Mouse (Mus musculus) hindbrain, embryonic 12.5 days (tissue): ENCODE measurements around the gene Mob1b. TPM values are rescaled to one million over a fixed set of nuclear protein-coding genes. Genes with fewer than 3 reads are reported as not detected.

Experiments
- ATAC-seq: fragments of 200-750 bp; cut with Nextera tagmentation; 2 replicates; pipeline ENCODE4 v1.8.0; 2017; ENCODE audit warnings: moderate TSS enrichment; ENCODE audit not compliant: low FRiP score
- H3K27ac ChIP-seq: fragments of 300-500 bp; sonication (generic); 2 replicates; pipeline ENCODE4 v1.5.1; 2016; ENCODE audit warnings: mild to moderate bottlenecking
- H3K27me3 ChIP-seq: fragments of 300-500 bp; sonication (generic); 2 replicates; pipeline ENCODE4 v1.6.1; 2016; ENCODE audit warnings: mild to moderate bottlenecking
- H3K36me3 ChIP-seq: fragments of 300-500 bp; sonication (generic); 2 replicates; pipeline ENCODE4 v1.6.1; 2016; ENCODE audit warnings: mild to moderate bottlenecking
- H3K4me1 ChIP-seq: fragments of 300-500 bp; sonication (generic); 2 replicates; pipeline ENCODE4 v1.6.1; 2016
- H3K4me2 ChIP-seq: fragments of 300-500 bp; sonication (generic); replicated peaks from 2 replicates; pipeline ENCODE4 v1.6.1; 2016; ENCODE audit warnings: mild to moderate bottlenecking
- H3K4me3 ChIP-seq: fragments of 300-500 bp; sonication (generic); 2 replicates; pipeline ENCODE4 v1.5.1; 2016; ENCODE audit warnings: mild to moderate bottlenecking
- H3K9ac ChIP-seq: fragments of 300-500 bp; sonication (generic); 2 replicates; pipeline ENCODE4 v1.6.1; 2016; ENCODE audit warnings: mild to moderate bottlenecking, moderate library complexity
- H3K9me3 ChIP-seq: fragments of 300-500 bp; sonication (generic); replicated peaks from 2 replicates; pipeline ENCODE4 v1.6.1; 2016; ENCODE audit warnings: mild to moderate bottlenecking
- WGBS: fragments of 180-500 bp; shearing (Covaris S2); methylation state at CpG from one replicate; pipeline ENCODE4 v1.1.7; 2016; 5-methylcytosine and 5-hydroxymethylcytosine counted together
- polyA plus RNA-seq: library from polyadenylated mRNA; unstranded; fragments of >200 nt; fragmentation: Nextera tagmentation; extraction: Ambion mirVana; gene quantifications from 2 replicates; pipeline ENCODE4 v1.2.1, GENCODE M21; 2016

The Mob1b gene
- polyA plus RNA-seq, 1 experiment from 2014 or later: 14.7 TPM

DNA sequence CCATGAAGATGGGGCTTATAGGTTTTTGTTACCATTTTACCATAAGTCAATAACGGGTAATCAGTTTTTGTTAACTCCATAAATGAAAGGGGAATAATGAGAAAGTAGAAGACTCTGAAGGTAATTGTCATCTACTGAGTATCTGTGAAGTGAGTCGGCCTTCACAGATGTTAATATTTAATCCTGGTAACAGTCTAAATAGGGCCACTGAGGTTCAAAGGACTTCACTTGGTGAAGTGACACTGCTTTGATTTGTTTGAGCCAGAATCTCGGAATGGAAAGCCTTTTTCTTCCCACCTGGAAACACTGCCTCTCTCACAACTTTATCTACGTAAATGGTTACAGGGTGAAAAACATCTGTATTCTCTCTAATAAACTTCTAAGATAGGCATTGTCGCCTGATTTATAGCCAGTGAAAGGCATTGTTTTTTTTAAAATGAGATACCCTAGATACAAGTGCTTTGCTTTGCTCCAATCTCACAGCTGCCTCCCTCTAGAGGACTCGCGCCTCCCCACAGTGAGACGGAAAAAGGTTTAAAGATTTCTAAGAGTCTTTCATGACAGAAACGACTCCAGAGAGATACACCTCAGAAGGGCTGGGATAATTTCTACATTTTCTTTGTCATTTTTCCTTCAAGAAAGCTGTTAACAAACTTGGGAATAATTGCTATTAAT is 75.4 kb downstream of the Mob1b start:
- 49% methylated on average over 9 of the region's 9 CpGs for WGBS
- H3K27me3 ChIP-seq: no peaks in the 10 kb centered on the region
- no peaks in the 10 kb centered on the region for H3K9me3 ChIP-seq
- H3K9ac ChIP-seq: no peak overlapping the region
- no peaks in the 10 kb centered on the region for H3K4me1 ChIP-seq
- H3K4me3 ChIP-seq: no peak overlapping the region
- no peak for ATAC-seq
- H3K27ac ChIP-seq: no peak overlapping the region
- H3K4me2 ChIP-seq: no peak overlapping the region
- no peaks in the 10 kb centered on the region for H3K36me3 ChIP-seq

DNA sequence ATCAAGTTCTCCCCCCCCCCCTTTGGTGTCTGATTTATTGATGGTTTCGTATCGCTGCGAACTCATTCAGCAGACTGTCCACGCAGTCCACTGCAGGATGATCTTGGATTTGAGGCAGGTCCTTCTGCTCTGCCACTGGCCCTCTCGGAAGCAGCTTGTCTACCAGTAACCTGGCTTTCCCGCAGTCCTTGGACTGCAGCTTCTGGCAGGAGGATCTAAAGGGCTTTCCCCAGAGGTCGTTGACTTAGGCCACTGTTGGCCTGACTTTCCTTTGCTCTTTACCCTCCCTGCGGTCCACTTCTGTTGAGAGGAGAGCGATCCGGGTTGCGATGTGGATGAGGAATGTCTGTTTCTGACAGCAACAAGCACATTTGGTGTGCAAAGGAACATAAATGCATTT is 75.9 kb downstream of the Mob1b start:
- ATAC-seq: no peak
- no peaks in the 10 kb centered on the region for H3K27me3 ChIP-seq
- no peak overlapping the region for H3K9ac ChIP-seq
- H3K4me3 ChIP-seq: no peak overlapping the region
- no peaks in the 10 kb centered on the region for H3K36me3 ChIP-seq
- H3K4me2 ChIP-seq: no peak overlapping the region
- H3K4me1 ChIP-seq: no peaks in the 10 kb centered on the region
- WGBS: 59% methylated on average over 11 of the region's 11 CpGs
- no peak overlapping the region for H3K27ac ChIP-seq
- H3K9me3 ChIP-seq: no peaks in the 10 kb centered on the region

DNA sequence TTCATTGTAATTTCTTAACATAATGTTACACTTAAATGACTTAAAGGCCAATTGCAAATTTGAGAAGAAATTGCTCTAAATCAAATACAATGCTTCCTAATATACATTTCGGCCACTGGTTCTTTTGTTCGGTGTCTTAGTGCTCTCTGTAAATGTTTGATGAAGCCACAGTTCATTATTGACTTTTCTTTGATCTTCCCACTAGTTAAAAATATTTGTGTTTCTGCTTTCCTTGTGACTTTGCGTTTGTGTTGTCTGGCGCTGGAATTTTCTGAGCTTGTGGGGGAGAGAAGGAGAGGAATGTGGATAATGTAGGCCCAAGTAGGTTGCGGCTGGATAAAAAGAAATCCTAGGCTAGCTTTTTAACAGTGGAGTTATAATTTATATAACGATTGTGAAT is 76.5 kb downstream of the Mob1b start:
- H3K27me3 ChIP-seq: no peaks in the 10 kb centered on the region
- no peak overlapping the region for H3K27ac ChIP-seq
- ATAC-seq: no peak
- WGBS: 69% methylated on average over 6 of the region's 6 CpGs
- no peak overlapping the region for H3K4me3 ChIP-seq
- H3K4me2 ChIP-seq: no peak overlapping the region
- H3K9me3 ChIP-seq: no peaks in the 10 kb centered on the region
- no peak overlapping the region for H3K9ac ChIP-seq
- H3K36me3 ChIP-seq: no peaks in the 10 kb centered on the region
- H3K4me1 ChIP-seq: no peaks in the 10 kb centered on the region

DNA sequence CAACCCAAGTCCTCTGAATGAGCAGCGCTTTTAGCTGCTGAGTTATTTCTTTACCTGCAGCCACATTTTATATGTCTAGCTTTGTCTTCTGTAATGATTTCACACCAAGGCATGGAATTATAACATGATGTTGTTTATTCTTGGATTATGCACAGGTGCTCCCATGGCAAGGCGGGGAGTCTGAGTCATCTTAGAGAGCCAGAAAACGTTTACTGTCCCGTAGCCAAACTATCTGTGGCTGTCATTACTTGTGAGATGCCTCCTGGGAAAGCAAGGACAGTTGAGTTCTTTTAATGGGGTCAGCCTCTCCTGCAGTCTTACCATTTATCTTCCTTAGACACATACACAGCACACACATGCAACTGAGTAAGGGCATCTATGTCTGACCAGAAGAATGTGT is 85.0 kb downstream of the Mob1b start:
- H3K4me3 ChIP-seq: no peak overlapping the region
- H3K27me3 ChIP-seq: no peaks in the 10 kb centered on the region
- H3K9ac ChIP-seq: no peak overlapping the region
- no peak overlapping the region for H3K27ac ChIP-seq
- no peaks in the 10 kb centered on the region for H3K9me3 ChIP-seq
- no peak for ATAC-seq
- no peaks in the 10 kb centered on the region for H3K36me3 ChIP-seq
- 87% methylated on average over 4 of the region's 4 CpGs for WGBS
- no peaks in the 10 kb centered on the region for H3K4me1 ChIP-seq
- no peak overlapping the region for H3K4me2 ChIP-seq

DNA sequence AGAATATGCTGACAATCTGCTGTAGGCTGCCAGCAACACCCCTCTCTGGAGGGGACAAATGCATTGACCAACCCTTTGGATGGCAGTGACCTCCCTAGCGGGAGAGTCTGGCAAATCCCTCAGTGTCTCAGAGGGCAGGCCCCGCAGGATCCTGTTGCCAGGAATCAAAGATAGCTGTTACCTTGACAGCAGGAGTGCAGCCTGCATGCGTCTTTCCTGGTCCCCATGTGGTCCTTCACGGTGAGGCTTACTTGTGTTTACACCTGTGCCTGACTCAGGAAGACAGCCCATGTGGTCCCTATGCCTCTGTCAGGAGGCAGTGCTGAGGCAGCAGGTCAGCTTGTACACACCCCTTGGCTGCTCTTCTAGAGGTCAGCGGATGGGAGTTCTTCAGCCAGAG is 85.6 kb downstream of the Mob1b start:
- Histone ChIP-seq H3K9me3 (no peaks in the 10 kb centered on the region), H3K27me3 (no peaks in the 10 kb centered on the region), H3K4me3 (no peak overlapping the region), H3K27ac (no peak overlapping the region), H3K4me1 (no peaks in the 10 kb centered on the region), H3K9ac (no peak overlapping the region), H3K36me3 (no peaks in the 10 kb centered on the region), H3K4me2 (no peak overlapping the region)
- WGBS: 26% methylated on average over 5 of the region's 5 CpGs
- no peak for ATAC-seq

DNA sequence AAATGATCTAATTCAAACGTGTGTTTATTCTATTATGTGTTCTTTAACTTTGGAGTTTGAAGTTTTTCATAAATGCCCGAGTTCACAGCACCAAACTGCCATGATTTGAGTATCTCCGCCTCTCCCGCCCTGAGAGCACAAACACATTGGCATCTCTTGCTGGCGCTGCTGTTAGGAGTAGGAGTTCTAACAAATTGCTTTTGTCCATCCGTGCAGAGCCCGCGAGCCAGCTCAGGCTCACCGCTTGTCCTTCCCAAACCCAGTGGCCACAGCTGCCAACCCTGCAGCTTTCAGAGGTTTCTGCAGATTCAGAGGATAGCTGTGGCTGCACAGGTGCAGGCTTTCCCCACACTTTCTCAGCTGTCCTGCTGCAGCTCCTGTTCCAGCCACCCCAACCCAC is 86.7 kb downstream of the Mob1b start:
- no peak for ATAC-seq
- H3K27ac ChIP-seq: no peak overlapping the region
- WGBS: 36% methylated on average over 9 of the region's 9 CpGs
- H3K4me1 ChIP-seq: no peaks in the 10 kb centered on the region
- H3K4me3 ChIP-seq: no peak overlapping the region
- no peaks in the 10 kb centered on the region for H3K27me3 ChIP-seq
- no peaks in the 10 kb centered on the region for H3K36me3 ChIP-seq
- no peak overlapping the region for H3K9ac ChIP-seq
- H3K9me3 ChIP-seq: no peaks in the 10 kb centered on the region
- H3K4me2 ChIP-seq: no peak overlapping the region

DNA sequence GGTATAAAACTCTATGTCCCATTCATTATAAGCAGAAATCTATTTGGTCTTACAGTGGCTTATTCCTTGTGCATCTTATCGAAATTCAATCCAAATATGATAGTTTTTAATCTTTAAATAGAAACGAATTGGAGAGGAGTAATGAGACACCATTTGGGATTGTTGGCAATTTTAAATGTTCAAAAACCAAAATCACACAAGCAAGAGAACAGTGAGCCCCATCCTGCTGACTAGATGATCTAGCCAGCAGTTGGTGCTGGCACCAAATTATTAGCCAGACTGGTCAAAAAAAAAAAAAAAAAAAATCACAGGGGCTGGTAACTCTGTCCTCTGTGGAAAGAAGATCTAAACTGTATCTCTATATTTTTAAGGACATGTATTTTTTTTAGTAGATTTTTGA is 92.5 kb downstream of the Mob1b start:
- no peak overlapping the region for H3K27ac ChIP-seq
- 91% methylated on average over 2 of the region's 2 CpGs for WGBS
- H3K27me3 ChIP-seq: no peaks in the 10 kb centered on the region
- H3K36me3 ChIP-seq: no peaks in the 10 kb centered on the region
- no peaks in the 10 kb centered on the region for H3K4me1 ChIP-seq
- H3K9me3 ChIP-seq: no peaks in the 10 kb centered on the region
- ATAC-seq: no peak
- H3K9ac ChIP-seq: no peak overlapping the region
- no peak overlapping the region for H3K4me3 ChIP-seq
- H3K4me2 ChIP-seq: no peak overlapping the region

Other genes starting within 250 kb of the Mob1b start
- not detected in 2 replicates for gene Enam, start 232.9 kb upstream of the Mob1b start, polyA plus RNA-seq
- 0.27 and 0.35 TPM in 2 replicates for gene Jchain, start 193.0 kb upstream of the Mob1b start, polyA plus RNA-seq
- gene Utp3, start 166.4 kb upstream of the Mob1b start, polyA plus RNA-seq: 60.9 and 62.7 TPM in 2 replicates
- gene Rufy3, start 155.8 kb upstream of the Mob1b start, polyA plus RNA-seq: 229 and 258 TPM in 2 replicates
- gene Grsf1, start 44.7 kb upstream of the Mob1b start, polyA plus RNA-seq: 88.6 and 88.9 TPM in 2 replicates
- 90.8 and 92.2 TPM in 2 replicates for gene Dck, start 44.1 kb downstream of the Mob1b start, polyA plus RNA-seq
- gene Slc4a4, start 166.0 kb downstream of the Mob1b start, polyA plus RNA-seq: 2.8 and 3.2 TPM in 2 replicates